Mouse (Mus musculus) liver, adult 2 months (tissue): ENCODE data around the gene Cisd2.

Experiments
- CTCF ChIP-seq: fragments of 200-500 bp; IDR thresholded peaks from 2 replicates; pipeline ENCODE4 v1.5.1; 2011; ENCODE audit warnings: low read depth, low read length, control low read depth
- POLR2A ChIP-seq: fragments of 200-500 bp; IDR thresholded peaks from 2 replicates; pipeline ENCODE4 v1.6.1; 2011; ENCODE audit warnings: low read length, control low read depth; ENCODE audit not compliant: insufficient read depth; ENCODE audit errors: extremely low read depth

GRCm38 (mm10) chr3:135470823-135471222 is 47.1 kb upstream of the Cisd2 start:
- TF ChIP-seq POLR2A, result no peak
- no peak for TF ChIP-seq CTCF
